Mouse (Mus musculus) brain, embryonic 14.5 days (tissue): ENCODE results near the gene Clptm1.
A peak's percentile ranks its signal among the peaks of the same experiment; 100 is the strongest.

Experiments used
- CTCF ChIP-seq: fragments of 200-500 bp; IDR thresholded peaks from 2 replicates; pipeline ENCODE4 v1.5.1; 2012; ENCODE audit warnings: inconsistent platforms, mild to moderate bottlenecking, moderate library complexity, borderline replicate concordance; ENCODE audit not compliant: insufficient read depth, insufficient read length; ENCODE audit errors: extremely low read depth
- POLR2A ChIP-seq: fragments of 200-500 bp; IDR thresholded peaks from 2 replicates; pipeline ENCODE4 v1.6.1; 2012; ENCODE audit warnings: mild to moderate bottlenecking, inconsistent platforms, borderline replicate concordance; ENCODE audit not compliant: poor library complexity, insufficient read depth, insufficient read length, severe bottlenecking; ENCODE audit errors: extremely low read depth

GRCm38 (mm10) chr7:19619004-19619801, 45.6 kb downstream of the Clptm1 start:
- peak; percentile 86; the same call in 1 of the 2 replicates for TF ChIP-seq CTCF
- TF ChIP-seq POLR2A, result no peak
